Comparison of ENCODE assay signal across 8 mouse cellular contexts in the genomic region with DNA sequence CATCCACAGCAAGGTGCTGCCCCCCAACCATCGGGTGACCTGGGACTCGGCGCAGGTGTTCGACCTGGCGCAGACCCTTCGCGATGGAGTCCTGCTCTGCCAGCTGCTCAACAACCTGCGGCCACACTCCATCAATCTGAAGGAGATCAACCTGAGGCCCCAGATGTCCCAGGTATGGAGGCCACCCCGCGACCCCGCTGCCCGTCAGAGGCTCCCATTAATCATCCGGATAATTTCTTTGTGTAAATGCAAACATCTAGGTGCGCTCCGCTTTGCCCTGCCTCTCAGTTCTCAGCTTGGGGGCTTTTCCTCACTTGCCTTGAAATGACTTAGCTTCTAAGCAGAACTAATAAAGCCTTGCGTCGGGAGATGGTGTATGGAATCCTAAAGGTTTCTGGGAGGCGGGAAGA. TPM values are rescaled to one million over a fixed set of nuclear protein-coding genes. Genes with fewer than 3 reads are reported as not detected.
DNase-seq lines count a peak whose midpoint lies in the region; ATAC-seq and TF ChIP-seq lines count a peak whose summit lies in the region.

No protein-coding gene starts in this region.

- TF ChIP-seq POLR2A in lung, adult 2 months (IDR thresholded peaks at IDR 0.05; ENCODE audit: borderline replicate concordance, extremely low read depth, low read depth, low read length): no peak

- peaks cover 12% of the 10 kb centered on the region for H3K27me3 ChIP-seq in embryonic facial prominence, embryonic 14.5 days (replicated peaks; ENCODE audit: control insufficient read depth, insufficient read depth, low read length)
- peaks cover 22% of the 10 kb centered on the region for H3K27me3 ChIP-seq in intestine, postnatal 0 days (replicated peaks; ENCODE audit: control insufficient read depth, insufficient read depth, low read length)

- H3K9me3 ChIP-seq in embryonic facial prominence, embryonic 14.5 days (ENCODE audit: control insufficient read depth, low read length): no peaks in the 10 kb centered on the region
- H3K9me3 ChIP-seq in intestine, postnatal 0 days (ENCODE audit: control insufficient read depth): no peaks in the 10 kb centered on the region

- peak overlapping the region; percentile 78 for H3K9ac ChIP-seq in embryonic facial prominence, embryonic 14.5 days (ENCODE audit: low read depth, low read length)
- H3K9ac ChIP-seq in intestine, postnatal 0 days (ENCODE audit: low read depth, low read length): peak overlapping the region; percentile 42

- no peak for TF ChIP-seq CTCF in lung, adult 2 months (IDR thresholded peaks at IDR 0.05; ENCODE audit: insufficient read depth, low read length)
- no peak for TF ChIP-seq CTCF in intestine, postnatal 0 days (IDR thresholded peaks at IDR 0.05; ENCODE audit: low read depth)

- no peak for ATAC-seq in embryonic facial prominence, embryonic 14.5 days (ENCODE audit: low read depth)
- ATAC-seq in intestine, postnatal 0 days: no peak

- DNase-seq in lung, adult 2 months: peak; percentile 30
- DNase-seq in lung, postnatal 25 days (ENCODE audit: low spot score): no peak
- no peak for DNase-seq in embryonic facial prominence, embryonic 14.5 days (ENCODE audit: low spot score)
- DNase-seq in neural tube, embryonic 10.5 days (ENCODE audit: extremely low spot score, low spot score): peak; percentile 71
- DNase-seq in adrenal gland, adult 2 months: no peak
- DNase-seq in cerebellum, postnatal 14 days: no peak
- DNase-seq in urinary bladder, postnatal 36 days (ENCODE audit: low spot score in 2 of 2): no peak

- peak overlapping the region; percentile 93 for H3K4me3 ChIP-seq in lung, adult 2 months (replicated peaks; ENCODE audit: extremely low read depth, low read depth, low read length)
- H3K4me3 ChIP-seq in embryonic facial prominence, embryonic 14.5 days (ENCODE audit: low read depth, low read length): peak overlapping the region; percentile 73
- H3K4me3 ChIP-seq in intestine, postnatal 0 days (ENCODE audit: low read depth, low read length): peak overlapping the region; percentile 66

- H3K27ac ChIP-seq in embryonic facial prominence, embryonic 14.5 days (replicated peaks; ENCODE audit: low read depth, low read length): peak overlapping the region; percentile 78; the same call in 1 of the 2 replicates
- peak overlapping the region; percentile 35; the same call in 1 of the 2 replicates for H3K27ac ChIP-seq in intestine, postnatal 0 days (ENCODE audit: low read depth, low read length)

- H3K36me3 ChIP-seq in embryonic facial prominence, embryonic 14.5 days (ENCODE audit: control insufficient read depth, insufficient read depth, low read length): no peaks in the 10 kb centered on the region
- no peaks in the 10 kb centered on the region for H3K36me3 ChIP-seq in intestine, postnatal 0 days (ENCODE audit: control insufficient read depth, insufficient read depth)

- WGBS in lung, adult 2 months: under 1% methylated on average over 18 of the region's 18 CpGs
- 2% methylated on average over 11 of the region's 18 CpGs for WGBS in embryonic facial prominence, embryonic 14.5 days
- under 1% methylated on average over 18 of the region's 18 CpGs for WGBS in intestine, postnatal 0 days

- H3K4me2 ChIP-seq in embryonic facial prominence, embryonic 14.5 days (ENCODE audit: low read depth, low read length): peak overlapping the region; percentile 93
- H3K4me2 ChIP-seq in intestine, postnatal 0 days (replicated peaks; ENCODE audit: low read depth): peak overlapping the region; percentile 99

- 0 out of 2 replicates have a peak, but pooled peaks cover 3% of the 10 kb centered on the region for H3K4me1 ChIP-seq in lung, adult 2 months (ENCODE audit: control insufficient read depth, insufficient read depth, low read length)
- H3K4me1 ChIP-seq in embryonic facial prominence, embryonic 14.5 days (ENCODE audit: control insufficient read depth, insufficient read depth, low read length): 0 out of 2 replicates have a peak, but pooled peaks cover 4% of the 10 kb centered on the region
- H3K4me1 ChIP-seq in intestine, postnatal 0 days (replicated peaks; ENCODE audit: control insufficient read depth, insufficient read depth, low read length): 0 out of 2 replicates have a peak, but pooled peaks cover 2% of the 10 kb centered on the region

RNA-seq across cellular contexts. Expression of a gene that starts 0.6 kb away (rescaled TPM):
- 3.1 and 3.9 TPM in 2 replicates for polyA plus RNA-seq in lung, adult 2 months (2012; rRNA removed)
- polyA plus RNA-seq in embryonic facial prominence, embryonic 14.5 days (2014; fragmentation: Nextera tagmentation; extraction: Ambion mirVana): 19.7 and 20.3 TPM in 2 replicates
- polyA plus RNA-seq in intestine, postnatal 0 days (2015; fragmentation: Nextera tagmentation; extraction: Ambion mirVana): 8.1 and 10.4 TPM in 2 replicates
- 1 to 10 TPM; 3.6 to 4.9 TPM for total RNA-seq in adrenal gland, adult 2 months (2021)
- 0.54 and 1.1 TPM in 2 replicates for polyA plus RNA-seq in adrenal gland, adult 2 months (2012; rRNA removed)

Comparison
In these comparisons a context has a peak if more than half of its experiments do, and no peak if none do; other contexts are left out.
1. DNase-seq: peak in lung, adult 2 months (single experiment) and neural tube, embryonic 10.5 days (single experiment); none in lung, postnatal 25 days (single experiment), embryonic facial prominence, embryonic 14.5 days (single experiment), adrenal gland, adult 2 months (single experiment), cerebellum, postnatal 14 days (0 of 2) and urinary bladder, postnatal 36 days (0 of 2).
2. Peak in every context shown above with its lines, with median percentiles within 50 percentile points of each other: H3K4me3 ChIP-seq.